Mouse (Mus musculus): ENCODE results near the gene Zswim5.

- TF ChIP-seq CTCF (IDR thresholded peaks at IDR 0.05; ENCODE audit: extremely low read depth, insufficient read depth, low read length) (no peak), POLR2A (IDR thresholded peaks at IDR 0.05; ENCODE audit: extremely low read depth, insufficient read depth, low read length) (no peak)
These were observed 33.5 kb downstream of the Zswim5 start for GRCm38 (mm10) chr4:116910489-116911181.
